Mouse (Mus musculus) E14TG2a.4 (cell line): Measurements from ENCODE around the gene Ddx52.
A peak's percentile ranks its signal among the peaks of the same experiment; 100 is the strongest.

Experiments
- H3K27me3 ChIP-seq: 2 replicates; pipeline ENCODE4 v1.6.1; 2014; ENCODE audit warnings: low read length, control low read depth; ENCODE audit not compliant: insufficient read depth
- H3K36me3 ChIP-seq: 2 replicates; pipeline ENCODE4 v1.6.1; 2014; ENCODE audit warnings: low read length, control low read depth; ENCODE audit not compliant: insufficient read depth
- H3K4me1 ChIP-seq: replicated peaks from 2 replicates; pipeline ENCODE4 v1.6.1; 2014; ENCODE audit warnings: low read depth, low read length, control low read depth
- H3K4me3 ChIP-seq: replicated peaks from 2 replicates; pipeline ENCODE4 v1.5.1; 2014; ENCODE audit warnings: mild to moderate bottlenecking, low read length
- H3K9me3 ChIP-seq: 2 replicates; pipeline ENCODE4 v1.6.1; 2014; ENCODE audit warnings: low read length, control low read depth
- CTCF ChIP-seq: conservative IDR thresholded peaks from 2 replicates; pipeline ENCODE4 v1.5.1; 2014; ENCODE audit warnings: low read length
- NANOG ChIP-seq: IDR thresholded peaks from 2 replicates; pipeline ENCODE4 v1.6.1; 2014; ENCODE audit warnings: borderline replicate concordance, low read length, mixed read lengths
- POU5F1 ChIP-seq: IDR thresholded peaks from 2 replicates; pipeline ENCODE4 v1.6.1; 2014; ENCODE audit warnings: low read length, borderline replicate concordance

Gene Ddx52

GRCm38 (mm10) chr11:83961983-83962382 is 20.1 kb downstream of the Ddx52 start:
- H3K9me3 ChIP-seq = no peaks in the 10 kb centered on the region
- no peaks in the 10 kb centered on the region for H3K27me3 ChIP-seq
- no peak overlapping the region for H3K4me3 ChIP-seq
- TF ChIP-seq NANOG = no peak
- no peak for TF ChIP-seq POU5F1
- no peak for TF ChIP-seq CTCF
- peaks cover 61% of the 10 kb centered on the region for H3K36me3 ChIP-seq
- peaks cover 19% of the 10 kb centered on the region for H3K4me1 ChIP-seq

- H3K27me3 ChIP-seq = no peaks in the 10 kb centered on the region
- peak within 1 kb of the TSS; percentile 81 for H3K4me3 ChIP-seq
- H3K9me3 ChIP-seq = no peaks in the 10 kb centered on the region
- peaks cover 33% of the 10 kb centered on the region for H3K4me1 ChIP-seq
- H3K36me3 ChIP-seq = peaks cover 39% of the 10 kb centered on the region
- TF ChIP-seq NANOG = no peak
- no peak for TF ChIP-seq POU5F1
- no peak for TF ChIP-seq CTCF
Observed at GRCm38 (mm10) chr11:83963991-83964921, 22.4 kb downstream of the Ddx52 start, which contains the start of gene Synrg. Gene Synrg, plus strand, starts transcription at chr11:83964428.

- TF ChIP-seq NANOG (no peak), CTCF (no peak), POU5F1 (no peak)
- peaks cover 33% of the 10 kb centered on the region for H3K4me1 ChIP-seq
- no peak overlapping the region for H3K4me3 ChIP-seq
- H3K27me3 ChIP-seq = no peaks in the 10 kb centered on the region
- peaks cover 13% of the 10 kb centered on the region for H3K36me3 ChIP-seq
- no peaks in the 10 kb centered on the region for H3K9me3 ChIP-seq
Observed at GRCm38 (mm10) chr11:83967436-83968204, 25.8 kb downstream of the Ddx52 start.

GRCm38 (mm10) chr11:83968205-83968575 is 26.3 kb downstream of the Ddx52 start:
- Histone ChIP-seq H3K4me1 (peaks cover 31% of the 10 kb centered on the region), H3K4me3 (no peak overlapping the region), H3K9me3 (no peaks in the 10 kb centered on the region), H3K36me3 (peaks cover 7% of the 10 kb centered on the region), H3K27me3 (no peaks in the 10 kb centered on the region)
- TF ChIP-seq POU5F1 = no peak
- TF ChIP-seq NANOG = no peak
- TF ChIP-seq CTCF = no peak

- TF ChIP-seq NANOG = no peak
- Histone ChIP-seq H3K9me3 (no peaks in the 10 kb centered on the region), H3K4me3 (no peak overlapping the region), H3K4me1 (peaks cover 27% of the 10 kb centered on the region), H3K27me3 (no peaks in the 10 kb centered on the region), H3K36me3 (peaks cover 6% of the 10 kb centered on the region; the same call in 1 of the 2 replicates)
Observed at GRCm38 (mm10) chr11:83969040-83969439, 27.2 kb downstream of the Ddx52 start.

- Histone ChIP-seq H3K27me3 (no peaks in the 10 kb centered on the region), H3K9me3 (no peaks in the 10 kb centered on the region), H3K4me3 (no peak overlapping the region), H3K4me1 (peaks cover 22% of the 10 kb centered on the region), H3K36me3 (peaks cover 28% of the 10 kb centered on the region)
- TF ChIP-seq POU5F1 (peak; percentile 22; the same call in 1 of the 2 replicates), CTCF (no peak), NANOG (peak; percentile 50; the same call in 1 of the 2 replicates)
Observed at GRCm38 (mm10) chr11:83974561-83975346, 32.9 kb downstream of the Ddx52 start.

- no peaks in the 10 kb centered on the region for H3K9me3 ChIP-seq
- H3K36me3 ChIP-seq = peaks cover 35% of the 10 kb centered on the region
- TF ChIP-seq CTCF (no peak), NANOG (no peak), POU5F1 (no peak)
- H3K4me3 ChIP-seq = no peak overlapping the region
- H3K27me3 ChIP-seq = no peaks in the 10 kb centered on the region
- H3K4me1 ChIP-seq = peaks cover 22% of the 10 kb centered on the region
Observed at GRCm38 (mm10) chr11:83975488-83975887, 33.6 kb downstream of the Ddx52 start.
